Mouse (Mus musculus) left cerebral cortex, adult 2 months (tissue): Measurements from ENCODE around the gene Plekhg3. TPM values are rescaled to one million over a fixed set of nuclear protein-coding genes. Genes with fewer than 3 reads are reported as not detected.

Source experiments
- DNase-seq, 2 experiments: peaks; one replicate each; pipeline ENCODE4 v3.0.0; 2021 to 2022; ENCODE audit warnings: low spot score in 2 of 2, mixed read lengths in 1 of 2; ENCODE audit errors: extremely low spot score in 1 of 2
- H3K27ac ChIP-seq: fragments of 200-600 bp; 2 replicates; pipeline ENCODE4 v1.8.1; 2022
- H3K4me3 ChIP-seq: fragments of 200-600 bp; 2 replicates; pipeline ENCODE4 v1.8.1; 2022
- CTCF ChIP-seq: fragments of 200-600 bp; IDR thresholded peaks from 2 replicates; pipeline ENCODE4 v1.8.1; 2022; ENCODE audit warnings: antibody characterized with exemption, mild to moderate bottlenecking, moderate library complexity
- intact Hi-C: fragments of 180-260 bp; cut with DNase I; formaldehyde crosslinking; loops from one replicate; pipeline ENCODE4 v1.15.1; 2025
- total RNA-seq, 2 experiments: library from RNA; stranded (reverse); gene quantifications; 2 replicates each; pipeline ENCODE4 v1.2.3; 2021

Plekhg3 gene
- total RNA-seq, 2 experiments from 2014 or later: 15.0 to 15.2 TPM

DNA sequence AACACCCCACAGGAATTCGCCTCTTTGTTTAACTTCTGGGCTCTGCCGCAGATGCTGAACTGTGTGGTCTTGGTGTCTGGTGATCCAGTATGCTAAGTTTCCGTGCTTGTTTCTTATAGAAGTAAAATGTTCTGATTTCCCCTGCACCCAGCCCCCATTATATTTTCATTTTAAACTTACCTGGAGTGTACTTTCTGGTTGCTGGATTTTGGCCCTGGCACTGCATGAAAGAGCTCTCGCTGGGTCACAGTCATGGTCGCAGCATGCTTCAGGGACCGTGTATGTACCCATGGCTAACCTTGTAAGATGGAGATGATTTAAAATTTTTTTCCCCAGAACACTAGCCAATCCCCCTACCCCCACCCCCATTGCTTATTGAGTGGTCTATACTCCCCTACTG, 11.2 kb downstream of the Plekhg3 start:
- Histone ChIP-seq H3K4me3 (no peak overlapping the region), H3K27ac (no peak overlapping the region)
- no peak for DNase-seq
- no peak for TF ChIP-seq CTCF
- intact Hi-C loops: no loop called here

DNA sequence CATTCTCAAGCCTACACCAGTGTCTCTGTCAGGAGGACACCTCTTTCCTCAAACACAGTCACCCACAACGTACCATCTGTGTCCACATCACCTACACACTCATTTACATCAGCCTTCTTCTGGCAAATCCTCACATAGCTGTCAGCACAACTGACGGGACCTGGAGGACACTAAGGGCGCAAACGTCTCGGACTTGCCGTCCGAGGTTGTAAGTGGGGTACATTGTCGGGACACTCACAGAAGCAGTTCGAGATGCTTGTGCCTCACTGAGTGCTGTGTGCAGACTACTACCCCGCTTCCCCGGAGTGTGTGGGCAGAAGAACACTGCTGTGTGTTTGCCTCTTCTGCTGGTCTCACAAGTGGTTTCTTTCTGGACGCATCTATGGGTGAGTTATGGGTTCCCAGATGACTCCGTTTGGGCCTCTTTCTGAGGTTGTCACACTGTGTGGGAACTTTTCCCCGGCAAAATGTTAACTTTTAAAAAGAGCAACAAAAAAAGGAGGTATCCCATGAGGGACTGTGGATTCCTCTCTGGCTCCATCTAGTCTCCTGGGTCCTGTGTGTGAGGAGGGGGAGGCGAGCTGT, 15.2 kb downstream of the Plekhg3 start:
- peak in 1 of 2 experiments; percentile 39 for DNase-seq
- Histone ChIP-seq H3K27ac (peak overlapping the region; percentile 88), H3K4me3 (no peak overlapping the region; the same call in 1 of the 2 replicates)
- no peak for TF ChIP-seq CTCF
- intact Hi-C loops: loop anchor here (1.0 to 2.0 kb wide), 3 partner anchors 48 to 175 kb away; partner anchors contain the start of gene Zbtb1

DNA sequence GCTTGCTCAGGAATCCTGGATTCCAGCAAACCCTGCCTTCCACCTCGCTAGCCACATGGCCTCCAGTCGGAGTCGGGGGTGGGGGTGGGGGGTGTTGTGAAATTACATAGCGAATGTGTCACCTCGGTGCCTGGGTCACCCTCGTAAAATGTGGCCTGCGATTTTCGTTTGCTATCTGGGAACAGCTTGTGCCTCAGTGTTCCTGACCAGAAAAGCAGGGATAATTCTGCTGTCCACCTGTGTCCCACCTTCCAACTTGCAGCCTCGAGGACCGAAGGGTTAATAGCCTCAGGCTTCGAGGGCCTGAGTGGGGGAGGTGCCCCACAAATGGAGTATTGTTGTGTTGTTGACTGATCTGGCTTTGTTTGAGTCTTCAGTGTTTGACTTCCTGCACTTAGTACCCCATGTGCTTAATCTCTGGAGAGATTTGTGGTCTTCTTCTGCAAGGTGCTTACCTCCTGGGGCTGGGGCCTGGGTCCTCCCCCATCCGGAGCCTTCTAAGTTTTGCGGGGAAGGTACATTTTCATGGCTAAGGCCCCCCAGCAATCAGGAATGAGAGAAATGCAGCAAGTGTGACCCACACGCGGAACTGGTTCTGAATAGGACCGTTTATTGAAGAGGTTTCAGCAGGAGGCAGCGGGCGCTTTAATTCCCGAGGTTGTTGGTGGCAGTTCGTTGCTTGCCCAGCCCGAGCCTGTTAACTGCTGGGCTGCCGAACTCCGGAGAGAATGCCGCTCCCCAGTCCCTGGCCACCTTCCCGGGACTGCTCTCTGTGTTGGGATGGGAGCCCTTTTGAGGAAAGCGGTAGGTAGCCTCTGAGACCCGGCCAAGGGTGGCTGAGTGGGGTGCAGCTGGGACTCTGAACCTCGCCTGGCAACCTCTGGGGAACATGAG, 15.9 kb downstream of the Plekhg3 start:
- DNase-seq: no peak
- intact Hi-C loops: loop anchor here (1.0 to 2.0 kb wide), 3 partner anchors 48 to 176 kb away; partner anchors contain the start of gene Zbtb1

DNA sequence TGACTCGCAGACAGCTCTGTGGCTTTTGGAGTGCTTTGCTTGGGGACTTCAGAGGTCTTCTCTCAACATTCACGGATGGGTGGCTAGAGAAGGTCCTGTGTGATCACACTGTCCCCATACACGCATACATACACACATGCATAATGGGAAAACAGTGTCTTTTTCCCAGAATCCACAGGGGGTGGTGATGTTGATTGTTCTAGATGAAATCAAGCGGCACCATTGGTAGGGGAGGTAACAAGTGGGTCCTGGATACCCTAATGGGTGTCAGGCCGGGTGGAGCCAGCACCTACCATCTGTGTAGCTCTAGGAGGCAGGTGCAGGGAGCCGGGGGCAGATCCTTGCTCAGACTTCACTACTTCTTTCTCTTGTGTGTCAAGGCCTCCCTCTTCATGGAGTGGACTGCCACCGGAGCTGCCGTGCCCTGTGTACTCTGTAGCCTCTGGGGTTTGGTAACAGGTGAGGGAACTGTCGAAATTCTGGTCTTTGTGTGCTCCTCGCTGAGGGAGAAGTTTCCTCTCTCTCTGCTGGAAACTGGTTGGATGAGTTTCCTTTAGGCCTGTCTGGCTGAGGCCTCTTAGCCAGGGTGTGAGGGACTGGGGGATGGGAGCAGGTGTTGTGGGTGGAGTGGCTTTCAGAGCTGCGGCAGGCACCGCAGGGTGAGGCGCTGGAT, 16.9 kb downstream of the Plekhg3 start:
- Histone ChIP-seq H3K27ac (peak overlapping the region; percentile 88), H3K4me3 (peak overlapping the region; percentile 36; the same call in 1 of the 2 replicates)
- no peak for DNase-seq
- intact Hi-C loops: loop anchor here (2.0 kb wide), 2 partner anchors 51 to 177 kb away; partner anchors contain the start of gene Zbtb1
- TF ChIP-seq CTCF: no peak

More for the DNA sequence above, 15.9 kb downstream of the Plekhg3 start:
- Histone ChIP-seq H3K4me3 (peak overlapping the region; percentile 36), H3K27ac (peak overlapping the region; percentile 88)
- TF ChIP-seq CTCF: no peak

DNA sequence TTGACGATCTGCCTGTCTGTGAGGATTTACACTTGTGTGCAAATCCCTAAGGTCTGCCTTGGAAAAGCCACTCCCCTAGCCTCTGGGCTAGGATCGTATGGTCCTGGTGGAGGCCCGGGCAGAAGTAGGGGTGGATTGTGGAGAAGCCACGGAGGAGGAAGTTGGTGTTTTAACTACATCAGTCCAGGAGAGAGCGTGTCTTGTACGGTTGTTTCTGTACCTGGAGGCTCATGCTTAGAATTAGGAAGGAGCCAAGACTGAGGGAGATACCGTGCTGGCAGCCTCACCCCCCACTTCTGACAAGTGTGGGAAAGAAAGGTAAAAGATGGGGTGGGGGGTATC, 17.4 kb downstream of the Plekhg3 start:
- TF ChIP-seq CTCF: no peak
- Histone ChIP-seq H3K27ac (peak overlapping the region; percentile 88; the same call in 1 of the 2 replicates), H3K4me3 (peak overlapping the region; percentile 36; the same call in 1 of the 2 replicates)
- no peak for DNase-seq
- intact Hi-C loops: no loop called here

DNA sequence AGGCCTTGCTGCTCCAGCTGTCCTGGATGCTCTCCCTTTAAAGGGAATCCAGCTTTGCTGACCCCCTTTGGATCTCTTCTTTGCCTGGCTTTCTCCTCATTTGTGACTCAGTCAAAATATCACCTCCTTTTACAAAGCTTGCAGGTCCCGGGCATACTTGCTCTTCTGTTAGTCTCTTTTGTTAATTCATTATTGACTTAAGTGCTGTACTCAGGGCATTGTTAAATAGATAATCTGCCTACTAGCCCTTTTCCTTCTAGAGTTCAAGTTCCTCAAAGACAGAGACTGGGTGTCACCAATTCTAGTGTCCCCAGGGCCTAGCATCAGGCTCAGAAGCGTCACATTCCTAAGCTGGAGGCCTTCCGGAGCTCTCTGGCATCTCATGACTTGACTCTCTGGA, 18.5 kb downstream of the Plekhg3 start:
- intact Hi-C loops: no loop called here
- DNase-seq: no peak
- TF ChIP-seq CTCF: no peak
- no peak overlapping the region for H3K4me3 ChIP-seq
- no peak overlapping the region for H3K27ac ChIP-seq

DNA sequence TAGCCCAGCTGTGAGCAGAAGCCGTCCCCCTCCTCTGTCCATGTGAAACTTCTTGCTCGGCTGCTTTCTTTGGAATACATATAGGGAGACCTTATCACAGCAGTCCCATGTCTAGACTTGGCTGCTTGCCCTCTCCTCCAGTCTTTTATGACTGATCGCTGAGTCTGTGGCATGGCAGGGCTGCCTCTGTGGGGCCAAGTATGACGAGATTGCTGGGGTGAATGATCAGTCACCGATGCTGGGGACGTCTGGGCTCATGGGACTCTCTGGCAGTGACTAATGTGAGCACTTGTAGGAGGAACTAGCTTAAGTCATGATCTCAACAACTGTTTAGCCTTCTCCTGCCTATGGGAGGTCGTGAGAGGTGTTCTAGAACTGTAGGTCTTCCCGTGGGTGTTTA, 21.6 kb downstream of the Plekhg3 start:
- Histone ChIP-seq H3K27ac (no peak overlapping the region), H3K4me3 (no peak overlapping the region)
- intact Hi-C loops: no loop called here
- no peak for TF ChIP-seq CTCF
- DNase-seq: no peak

DNA sequence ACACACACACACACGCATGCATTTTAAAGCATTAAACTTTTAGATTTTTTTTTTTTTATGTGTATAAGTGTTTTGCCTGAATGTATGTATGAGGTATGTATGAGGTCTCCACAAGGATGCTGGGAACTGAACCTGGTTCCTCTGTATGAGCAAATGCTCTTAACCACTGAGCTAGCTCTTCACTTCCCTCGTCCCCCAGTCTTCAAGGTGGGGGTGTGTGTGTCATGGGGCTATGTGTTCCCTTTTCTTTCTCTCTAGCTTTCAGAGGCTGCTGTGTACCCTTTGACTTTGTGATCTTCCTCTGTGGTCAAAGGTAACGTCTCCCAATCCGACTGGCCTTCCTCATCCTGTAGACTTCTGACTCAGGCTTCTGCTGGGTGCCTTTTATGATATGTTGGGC, 22.3 kb downstream of the Plekhg3 start:
- intact Hi-C loops: no loop called here
- no peak overlapping the region for H3K27ac ChIP-seq
- no peak for TF ChIP-seq CTCF
- no peak for DNase-seq
- H3K4me3 ChIP-seq: no peak overlapping the region

DNA sequence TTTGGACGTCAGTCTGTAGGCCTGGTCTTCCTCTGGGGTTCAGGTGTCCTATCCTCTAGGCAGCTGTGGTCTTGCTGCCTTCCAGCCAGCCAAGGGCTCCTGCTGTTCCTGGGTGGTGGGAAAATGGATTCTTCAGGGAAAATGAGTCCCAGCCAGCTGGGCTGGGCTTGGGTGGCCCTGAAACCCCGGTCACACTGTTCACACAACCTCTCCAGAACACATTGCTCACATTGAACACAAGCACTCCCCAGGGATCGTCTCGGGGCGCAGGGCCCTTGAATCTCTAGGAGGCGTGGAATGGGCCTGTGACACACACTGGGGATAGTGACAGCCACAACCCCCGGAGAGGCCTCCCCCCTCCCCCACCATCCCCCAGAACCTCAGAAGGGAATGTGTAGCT, 23.2 kb downstream of the Plekhg3 start:
- DNase-seq: no peak
- Histone ChIP-seq H3K27ac (no peak overlapping the region), H3K4me3 (no peak overlapping the region)
- TF ChIP-seq CTCF: no peak
- intact Hi-C loops: no loop called here

DNA sequence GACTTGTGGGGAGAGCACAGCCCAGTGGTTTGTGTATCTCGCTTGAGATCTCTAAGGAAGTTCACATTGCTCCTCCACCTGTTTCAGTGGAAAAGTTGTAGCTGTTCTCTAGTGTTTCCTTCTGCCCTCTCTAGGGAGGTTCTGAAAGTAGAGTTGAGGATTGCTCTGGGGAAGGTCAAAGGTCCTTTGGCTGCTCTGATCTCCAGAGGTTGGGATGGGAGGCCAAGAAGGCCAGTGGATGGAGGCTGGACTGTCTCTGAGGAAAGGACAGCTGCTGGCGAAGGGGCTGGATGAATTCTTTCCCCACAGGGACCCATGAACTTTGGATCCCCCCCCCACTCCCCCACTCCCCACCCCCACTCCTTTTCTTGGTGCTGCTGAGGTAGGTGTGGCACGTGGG, 23.7 kb downstream of the Plekhg3 start:
- intact Hi-C loops: no loop called here
- DNase-seq: no peak
- no peak for TF ChIP-seq CTCF
- Histone ChIP-seq H3K4me3 (no peak overlapping the region), H3K27ac (no peak overlapping the region)

DNA sequence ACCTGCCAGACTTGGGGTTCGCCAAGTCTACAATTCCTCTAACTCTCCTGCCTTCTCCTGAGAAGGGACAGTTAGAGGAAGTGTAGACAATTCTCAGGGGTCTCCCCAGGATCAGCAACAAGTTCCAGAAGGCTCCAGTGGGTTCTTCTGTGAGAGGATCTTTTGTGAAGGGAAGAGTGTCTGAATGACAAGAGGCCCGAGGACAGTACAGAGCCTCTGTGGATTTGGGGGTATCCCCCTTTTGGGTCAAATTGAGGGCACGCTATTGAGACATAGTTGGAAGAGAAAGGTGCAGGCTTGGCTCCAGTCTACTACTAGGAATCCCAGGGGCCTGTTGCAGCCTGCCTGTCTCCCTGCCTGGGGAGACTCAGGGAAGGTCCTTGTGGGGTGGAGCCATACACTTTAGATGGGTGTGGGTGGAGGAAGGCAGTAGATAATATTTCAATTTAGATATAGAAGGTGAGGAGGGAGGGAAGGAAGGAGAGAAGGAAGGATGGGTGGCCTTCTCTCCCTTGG, 24.2 kb downstream of the Plekhg3 start:
- Histone ChIP-seq H3K27ac (no peak overlapping the region), H3K4me3 (no peak overlapping the region)
- no peak for DNase-seq
- no peak for TF ChIP-seq CTCF
- intact Hi-C loops: no loop called here

DNA sequence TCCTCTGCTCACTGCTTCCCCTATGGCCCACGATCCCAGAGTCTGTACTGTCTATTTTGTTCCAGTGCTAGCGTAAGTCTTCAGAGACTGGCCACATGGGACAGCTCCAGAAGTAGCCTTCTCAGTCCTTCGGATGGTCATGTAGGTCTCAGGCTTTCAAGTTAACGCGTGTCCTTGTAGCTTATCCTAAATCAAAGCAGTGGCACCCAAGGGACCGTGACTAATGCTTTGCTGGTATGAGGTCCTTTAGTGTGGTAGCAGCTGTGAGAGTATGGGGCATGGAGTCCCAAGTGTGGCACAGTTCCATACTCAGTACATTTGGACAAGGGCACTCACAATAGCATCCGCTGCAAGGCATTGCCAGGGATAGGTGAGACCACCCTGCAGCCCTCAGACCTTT, 25.5 kb downstream of the Plekhg3 start:
- no peak overlapping the region for H3K4me3 ChIP-seq
- no peak for DNase-seq
- H3K27ac ChIP-seq: no peak overlapping the region
- intact Hi-C loops: no loop called here
- TF ChIP-seq CTCF: no peak
